Mouse (Mus musculus): ENCODE measurements around the gene Fyttd1. TPM values are rescaled to one million over a fixed set of nuclear protein-coding genes. Genes with fewer than 3 reads are reported as not detected.
A peak's percentile ranks its signal among the peaks of the same experiment; 100 is the strongest.

The Fyttd1 gene
- polyA plus RNA-seq, 1 experiment, result not detected

DNA sequence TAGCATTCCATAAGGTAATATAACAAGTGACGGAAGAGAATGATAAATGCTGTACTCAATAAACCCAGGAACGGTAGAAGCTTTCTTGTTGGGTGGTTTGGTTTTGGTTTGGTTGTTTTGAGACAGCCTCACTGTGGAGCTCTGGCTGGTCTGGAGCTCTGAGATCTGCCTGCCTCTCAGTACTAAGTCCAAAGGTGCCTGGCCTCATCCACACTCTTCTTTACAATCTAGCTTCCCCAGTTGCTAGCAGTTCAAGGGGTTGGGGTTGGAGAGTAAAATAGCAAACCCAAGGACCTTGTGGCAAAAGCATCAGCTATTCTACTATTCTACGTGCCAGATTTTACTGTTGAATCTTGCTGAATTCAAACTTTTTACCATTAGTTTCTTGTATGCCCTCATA, 1.5 kb upstream of the Fyttd1 start:
- WGBS, result 95% methylated on average over 3 of the region's 3 CpGs
- Histone ChIP-seq H3K4me1 (ENCODE audit: control insufficient read depth, insufficient read depth, low read length) (peaks cover 6% of the 10 kb centered on the region), H3K4me3 (ENCODE audit: insufficient read depth, low read depth, low read length) (no peak overlapping the region), H3K27ac (ENCODE audit: insufficient read depth, low read depth, low read length) (no peak overlapping the region)
- TF ChIP-seq POLR2A (IDR thresholded peaks at IDR 0.05; ENCODE audit: insufficient read depth, low read depth, low read length), result no peak
- no peak for TF ChIP-seq CTCF (IDR thresholded peaks at IDR 0.05; ENCODE audit: insufficient read depth, low read depth, low read length)

DNA sequence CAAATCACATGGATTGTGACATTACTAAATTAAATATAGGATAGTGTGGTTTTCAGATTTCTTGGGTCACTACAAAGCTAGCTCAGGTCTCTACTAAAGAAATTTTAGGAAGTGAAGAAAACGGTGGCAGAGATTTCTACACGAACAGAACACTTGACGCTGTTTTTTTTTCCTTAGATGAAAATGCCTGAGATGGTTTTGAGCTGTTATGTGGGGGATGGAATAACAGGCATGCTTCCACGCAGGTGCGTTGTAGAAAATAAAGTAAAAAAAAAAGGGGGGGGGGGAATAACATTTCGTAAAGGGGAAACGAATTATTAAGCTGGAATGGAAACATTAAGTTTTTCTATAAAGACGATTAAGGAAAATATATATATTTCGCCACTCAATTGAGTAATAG, 469 bp upstream of the Fyttd1 start:
- TF ChIP-seq CTCF (IDR thresholded peaks at IDR 0.05; ENCODE audit: insufficient read depth, low read depth, low read length), result no peak
- TF ChIP-seq POLR2A (IDR thresholded peaks at IDR 0.05; ENCODE audit: insufficient read depth, low read depth, low read length), result no peak
- Histone ChIP-seq H3K27ac (ENCODE audit: insufficient read depth, low read depth, low read length) (no peak overlapping the region), H3K4me3 (ENCODE audit: insufficient read depth, low read depth, low read length) (no peak overlapping the region), H3K4me1 (ENCODE audit: control insufficient read depth, insufficient read depth, low read length) (peaks cover 9% of the 10 kb centered on the region)
- WGBS, result 9% methylated on average over 9 of the region's 9 CpGs

DNA sequence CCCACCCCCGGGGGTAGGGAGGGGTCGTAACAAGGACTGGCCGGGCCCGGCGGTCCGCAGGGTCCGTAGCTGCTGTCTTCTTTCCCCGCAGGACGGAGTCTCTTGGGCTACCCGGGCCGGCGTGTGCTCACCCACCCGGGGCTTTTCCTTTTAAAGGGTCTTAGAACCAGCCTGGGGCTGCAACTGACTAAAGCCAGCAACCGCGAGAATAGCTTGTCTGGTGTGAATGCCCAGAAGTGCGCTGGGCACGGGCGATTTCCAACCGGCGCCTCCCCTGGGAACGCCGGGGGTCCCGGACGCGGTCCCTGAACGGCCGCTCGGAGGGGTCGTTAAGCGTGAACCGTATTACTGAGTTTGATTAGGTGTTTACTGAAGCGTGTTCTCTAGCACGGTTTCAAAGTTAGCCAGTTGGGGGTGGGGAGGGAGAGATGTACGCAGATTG, 878 bp downstream of the Fyttd1 start:
- Histone ChIP-seq H3K27ac (ENCODE audit: insufficient read depth, low read depth, low read length) (no peak overlapping the region), H3K4me1 (ENCODE audit: control insufficient read depth, insufficient read depth, low read length) (peaks cover 10% of the 10 kb centered on the region), H3K4me3 (ENCODE audit: insufficient read depth, low read depth, low read length) (peak overlapping the region; percentile 79)
- 1% methylated on average over 34 of the region's 34 CpGs for WGBS
- TF ChIP-seq POLR2A (IDR thresholded peaks at IDR 0.05; ENCODE audit: insufficient read depth, low read depth, low read length) (no peak), CTCF (IDR thresholded peaks at IDR 0.05; ENCODE audit: insufficient read depth, low read depth, low read length) (no peak)

DNA sequence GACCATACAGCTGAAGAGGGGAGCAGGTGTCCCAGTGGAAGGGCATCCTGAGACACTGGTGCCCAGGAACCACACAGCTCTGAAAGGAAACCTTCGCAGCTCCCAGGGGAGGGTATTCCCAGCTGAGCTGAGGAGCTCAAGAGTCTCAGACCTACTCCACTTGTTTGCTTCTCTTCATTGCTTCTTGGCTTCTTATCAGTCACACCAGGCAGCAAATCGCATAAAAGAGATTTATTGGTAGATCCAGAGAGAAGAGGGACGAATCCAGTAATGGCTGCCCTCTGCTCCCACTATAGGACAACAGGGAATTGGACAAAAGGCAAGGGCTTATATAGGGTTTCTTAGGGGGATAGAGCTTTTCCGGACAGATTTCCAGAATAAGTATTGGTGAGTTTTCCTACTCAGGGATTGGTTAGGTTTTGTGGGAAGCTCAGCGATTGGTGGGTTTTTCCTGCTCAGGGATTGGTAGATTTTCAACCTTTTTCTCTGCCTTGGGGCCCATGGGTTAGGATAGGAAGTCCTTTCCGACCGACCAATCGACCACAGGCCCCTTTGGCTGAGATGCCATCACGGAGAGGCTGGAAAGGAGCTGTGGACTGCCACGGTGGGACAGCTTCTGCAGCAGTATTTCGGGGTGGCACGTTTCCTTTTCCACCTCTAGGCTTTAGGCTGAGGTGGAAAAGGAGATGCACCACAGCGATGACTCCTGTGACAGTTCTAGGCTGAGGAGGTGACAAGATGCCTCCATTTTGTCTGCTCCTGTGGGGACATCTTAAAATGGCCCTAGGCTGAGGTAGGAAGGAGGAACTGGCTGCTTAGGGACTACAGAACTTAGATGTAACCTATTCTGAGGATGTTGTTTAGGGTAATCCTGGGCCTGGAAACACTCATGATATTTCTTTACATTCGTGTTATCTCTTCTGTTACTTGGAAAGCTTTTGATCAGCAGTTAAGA, 1.9 kb downstream of the Fyttd1 start:
- peak overlapping the region; percentile 33; the same call in 1 of the 2 replicates for H3K4me3 ChIP-seq (ENCODE audit: insufficient read depth, low read depth, low read length)
- WGBS, result 79% methylated on average over 14 of the region's 14 CpGs

DNA sequence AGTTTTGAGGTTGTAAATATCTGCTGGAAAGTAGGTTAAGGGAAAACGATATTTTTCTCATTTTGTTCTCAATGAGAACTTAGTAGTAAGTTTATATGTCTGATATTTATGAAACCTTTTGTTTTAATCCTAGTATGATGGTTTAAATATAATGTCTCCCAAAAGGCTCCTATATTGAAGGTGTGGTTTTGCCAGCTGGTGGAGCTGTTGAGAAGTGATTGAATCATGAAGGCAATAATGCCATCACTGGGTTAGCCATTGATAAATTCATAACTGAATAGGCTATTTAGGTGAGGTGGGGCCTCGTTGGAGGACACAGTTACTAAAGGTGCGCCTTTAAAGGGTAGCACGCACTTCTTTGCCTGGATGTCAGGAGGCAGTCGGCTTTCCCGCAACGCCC, 4.2 kb downstream of the Fyttd1 start:
- Histone ChIP-seq H3K4me3 (ENCODE audit: insufficient read depth, low read depth, low read length) (no peak overlapping the region), H3K4me1 (ENCODE audit: control insufficient read depth, insufficient read depth, low read length) (peaks cover 10% of the 10 kb centered on the region), H3K27ac (ENCODE audit: insufficient read depth, low read depth, low read length) (no peak overlapping the region)
- 84% methylated on average over 7 of the region's 7 CpGs for WGBS
- TF ChIP-seq POLR2A (IDR thresholded peaks at IDR 0.05; ENCODE audit: insufficient read depth, low read depth, low read length), result no peak
- TF ChIP-seq CTCF (IDR thresholded peaks at IDR 0.05; ENCODE audit: insufficient read depth, low read depth, low read length), result no peak

More for the DNA sequence above, 1.9 kb downstream of the Fyttd1 start:
- TF ChIP-seq POLR2A (IDR thresholded peaks at IDR 0.05; ENCODE audit: insufficient read depth, low read depth, low read length), result no peak
- TF ChIP-seq CTCF (IDR thresholded peaks at IDR 0.05; ENCODE audit: insufficient read depth, low read depth, low read length), result no peak
- H3K4me1 ChIP-seq (ENCODE audit: control insufficient read depth, insufficient read depth, low read length), result peaks cover 10% of the 10 kb centered on the region
- H3K27ac ChIP-seq (ENCODE audit: insufficient read depth, low read depth, low read length), result no peak overlapping the region

DNA sequence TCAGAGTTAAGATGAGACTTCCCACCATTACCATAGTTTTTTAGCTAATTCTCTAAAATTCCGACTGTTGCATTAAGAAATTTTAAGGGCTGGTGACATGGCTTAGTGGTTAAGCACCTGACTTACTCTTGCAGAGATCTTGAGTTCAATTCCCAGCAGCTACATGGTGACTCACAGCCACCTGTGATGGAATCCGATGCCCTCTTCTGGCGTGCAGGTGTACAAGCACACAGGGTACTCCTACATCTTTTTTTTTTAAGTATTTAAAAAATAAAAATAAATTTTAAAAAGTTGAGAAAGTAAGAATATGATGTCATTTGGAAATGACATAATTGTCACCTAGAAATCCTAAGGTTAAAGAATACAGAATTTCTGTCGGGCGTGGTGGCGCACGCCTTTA, 10.7 kb downstream of the Fyttd1 start:
- 87% methylated on average over 7 of the region's 7 CpGs for WGBS
- no peak for TF ChIP-seq CTCF (IDR thresholded peaks at IDR 0.05; ENCODE audit: insufficient read depth, low read depth, low read length)
- no peak for TF ChIP-seq POLR2A (IDR thresholded peaks at IDR 0.05; ENCODE audit: insufficient read depth, low read depth, low read length)
- no peaks in the 10 kb centered on the region for H3K4me1 ChIP-seq (ENCODE audit: control insufficient read depth, insufficient read depth, low read length)
- H3K4me3 ChIP-seq (ENCODE audit: insufficient read depth, low read depth, low read length), result no peak overlapping the region
- no peak overlapping the region for H3K27ac ChIP-seq (ENCODE audit: insufficient read depth, low read depth, low read length)

DNA sequence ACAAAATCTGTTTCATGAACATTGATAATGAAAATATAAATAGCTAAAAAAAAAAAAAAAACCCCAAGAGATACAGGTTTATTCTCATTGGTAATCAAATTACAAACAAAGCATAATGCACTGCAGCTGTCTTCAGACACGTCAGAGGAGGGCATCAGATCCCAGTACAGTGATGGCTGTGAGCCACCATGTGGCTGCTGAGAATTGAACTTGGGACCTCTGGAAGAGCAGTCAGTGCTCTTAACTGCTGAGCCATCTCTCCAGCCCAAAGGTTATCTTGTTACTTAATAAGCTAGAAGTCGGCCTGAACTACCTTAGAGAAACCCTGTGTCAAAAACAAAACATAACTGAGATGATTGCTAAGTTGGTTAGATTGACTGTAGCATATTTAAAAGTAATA, 12.6 kb downstream of the Fyttd1 start:
- no peak overlapping the region for H3K27ac ChIP-seq (ENCODE audit: insufficient read depth, low read depth, low read length)
- H3K4me1 ChIP-seq (ENCODE audit: control insufficient read depth, insufficient read depth, low read length), result no peaks in the 10 kb centered on the region
- H3K4me3 ChIP-seq (ENCODE audit: insufficient read depth, low read depth, low read length), result no peak overlapping the region
- WGBS, result 52% methylated on average over 2 of the region's 2 CpGs
- TF ChIP-seq POLR2A (IDR thresholded peaks at IDR 0.05; ENCODE audit: insufficient read depth, low read depth, low read length) (no peak), CTCF (IDR thresholded peaks at IDR 0.05; ENCODE audit: insufficient read depth, low read depth, low read length) (no peak)

DNA sequence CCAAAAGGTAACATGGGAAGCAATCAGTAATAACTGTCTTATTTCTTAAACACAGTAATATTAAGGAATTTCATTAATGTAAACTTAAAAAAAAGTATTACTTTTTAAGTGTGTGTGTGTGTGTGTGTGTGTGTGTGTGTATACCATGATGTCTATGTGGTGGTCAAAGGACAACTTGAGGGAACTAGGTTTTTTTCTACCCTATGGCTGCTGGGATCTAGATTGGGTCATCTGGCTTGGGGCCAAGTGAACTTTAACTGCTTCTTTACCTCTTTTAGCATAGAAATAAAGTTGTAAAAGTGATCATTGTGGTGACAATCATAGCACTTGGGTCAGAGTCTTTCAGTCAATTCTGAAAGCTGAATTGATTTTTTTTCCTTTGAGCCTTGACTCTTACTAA, 18.8 kb downstream of the Fyttd1 start:
- Histone ChIP-seq H3K4me3 (ENCODE audit: insufficient read depth, low read depth, low read length) (no peak overlapping the region), H3K4me1 (ENCODE audit: control insufficient read depth, insufficient read depth, low read length) (no peaks in the 10 kb centered on the region), H3K27ac (ENCODE audit: insufficient read depth, low read depth, low read length) (no peak overlapping the region)
- no peak for TF ChIP-seq CTCF (IDR thresholded peaks at IDR 0.05; ENCODE audit: insufficient read depth, low read depth, low read length)
- no peak for TF ChIP-seq POLR2A (IDR thresholded peaks at IDR 0.05; ENCODE audit: insufficient read depth, low read depth, low read length)

DNA sequence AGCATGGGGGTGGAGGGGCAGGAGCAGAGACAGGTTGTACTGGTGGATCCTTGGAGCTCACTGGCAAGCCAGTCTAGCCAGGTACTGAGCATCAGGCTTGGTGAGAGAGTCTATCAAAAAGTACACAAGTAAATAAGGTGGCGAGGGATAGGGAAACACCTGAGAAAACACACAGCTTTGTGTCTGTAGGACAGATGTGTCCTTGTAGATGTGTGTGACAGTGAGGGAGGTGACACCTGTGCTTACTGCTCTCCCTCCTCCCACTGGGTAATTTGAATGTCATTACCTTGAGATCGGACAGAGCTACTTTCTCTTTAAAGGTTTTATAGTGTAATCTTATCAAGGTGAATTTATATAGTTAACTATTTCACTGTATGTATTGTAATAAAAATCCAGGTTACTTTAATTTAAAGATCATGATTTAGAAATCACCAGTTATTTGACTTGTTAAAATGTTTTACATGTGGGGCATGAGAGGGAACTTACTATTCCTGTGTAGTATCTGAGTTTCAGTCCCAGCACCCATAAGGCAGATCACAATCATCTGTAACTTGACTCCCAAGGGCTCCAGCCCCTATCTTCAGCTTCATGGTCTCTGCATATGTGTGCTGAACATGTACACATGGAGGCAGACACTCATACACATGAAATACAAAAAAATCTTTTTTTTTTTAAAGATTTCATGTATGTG, 24.2 kb downstream of the Fyttd1 start:
- Histone ChIP-seq H3K27ac (ENCODE audit: insufficient read depth, low read depth, low read length) (no peak overlapping the region), H3K4me3 (ENCODE audit: insufficient read depth, low read depth, low read length) (no peak overlapping the region), H3K4me1 (ENCODE audit: control insufficient read depth, insufficient read depth, low read length) (no peaks in the 10 kb centered on the region)
- TF ChIP-seq POLR2A (IDR thresholded peaks at IDR 0.05; ENCODE audit: insufficient read depth, low read depth, low read length) (no peak), CTCF (IDR thresholded peaks at IDR 0.05; ENCODE audit: insufficient read depth, low read depth, low read length) (no peak)
- WGBS, result 95% methylated on average over 2 of the region's 2 CpGs
